Mouse (Mus musculus) megakaryocyte, embryonic 14.5 days (primary cell): Measurements from ENCODE around the gene Itpk1.

Experiments used
- FLI1 ChIP-seq: IDR thresholded peaks from 2 replicates; pipeline ENCODE4 v1.6.1; 2012; ENCODE audit warnings: low read length, inconsistent platforms, mixed read lengths
- GATA1 ChIP-seq: IDR thresholded peaks from 3 replicates; pipeline ENCODE4 v1.6.1; 2012; ENCODE audit warnings: mixed read lengths, low read length, inconsistent platforms, borderline replicate concordance

DNA sequence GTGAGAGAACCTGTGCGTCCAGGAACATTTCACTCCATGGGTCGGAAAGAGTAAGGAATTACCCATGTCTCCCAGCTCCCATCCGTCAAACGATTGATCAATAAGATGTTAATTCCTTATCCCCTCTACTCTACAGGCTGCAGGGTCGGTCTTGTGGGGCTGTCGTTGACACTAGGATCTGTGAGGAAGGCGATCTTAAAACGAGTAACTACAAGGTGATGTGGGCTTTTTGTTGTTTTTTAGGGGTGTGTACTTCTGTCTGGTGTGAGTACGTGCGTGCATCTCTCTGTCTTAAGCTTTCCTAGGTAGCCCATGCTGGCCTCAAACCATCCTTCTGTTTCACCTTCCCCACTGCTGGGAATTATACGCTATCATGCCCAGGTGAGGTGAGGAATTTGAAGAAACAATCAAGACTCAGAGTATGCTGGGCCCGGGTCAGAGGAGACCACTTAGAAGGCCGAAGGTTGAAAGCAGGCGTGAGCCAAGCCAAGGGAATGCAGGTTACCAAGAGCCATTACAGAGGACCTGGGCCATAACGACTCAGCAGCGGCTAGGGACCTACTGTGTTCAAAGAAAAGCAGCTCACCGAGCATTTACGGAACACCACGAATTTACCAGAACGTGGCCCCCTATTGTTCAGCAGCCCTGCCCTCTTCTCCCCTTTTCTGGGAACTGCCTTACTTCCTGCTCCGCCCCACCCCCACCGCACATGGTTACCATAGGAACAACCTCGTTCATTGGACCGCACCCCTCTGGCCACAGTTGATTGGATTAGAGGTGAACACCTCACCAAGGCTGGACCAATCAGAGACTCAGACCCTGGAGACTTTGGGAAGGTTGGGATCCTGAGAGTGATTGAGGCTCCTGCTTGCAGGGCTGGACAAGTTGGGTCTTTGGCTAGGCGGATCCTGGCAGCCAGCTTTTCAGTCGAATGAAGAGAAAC, 25.4 kb upstream of the Itpk1 start:
- TF ChIP-seq GATA1: no peak
- TF ChIP-seq FLI1: no peak
